Mouse (Mus musculus) CH12.LX (cell line): ENCODE results near the gene Sh3glb2. TPM values are rescaled to one million over a fixed set of nuclear protein-coding genes. Genes with fewer than 3 reads are reported as not detected.

Experiments
- DNase-seq: peaks from one replicate; pipeline ENCODE4 v3.0.0-alpha.2; 2013; ENCODE audit errors: extremely low read depth
- H3K27ac ChIP-seq: 2 replicates; pipeline ENCODE4 v1.5.1; 2012; ENCODE audit warnings: low read depth, mild to moderate bottlenecking, control low read depth, moderate library complexity; ENCODE audit not compliant: insufficient read depth
- H3K27me3 ChIP-seq: replicated peaks from 2 replicates; pipeline ENCODE3; 2012; ENCODE audit warnings: inconsistent platforms
- H3K36me3 ChIP-seq, 2 experiments: replicated peaks in 1 of 2; 2 replicates each; pipeline versions ENCODE3 to v1.6.1; 2012; ENCODE audit warnings: inconsistent platforms in 1 of 2, low read length in 1 of 2, mild to moderate bottlenecking in 1 of 2, mixed read lengths in 1 of 2, moderate library complexity in 1 of 2; ENCODE audit not compliant: control insufficient read depth in 1 of 2, insufficient read depth in 1 of 2
- H3K4me1 ChIP-seq, 2 experiments: 2 replicates each; pipeline ENCODE4 v1.6.1; 2012; ENCODE audit warnings: inconsistent platforms in 1 of 2, moderate library complexity in 1 of 2; ENCODE audit not compliant: insufficient read depth in 2 of 2, control insufficient read depth in 1 of 2
- H3K4me2 ChIP-seq: 2 replicates; pipeline ENCODE4 v1.6.1; 2012; ENCODE audit warnings: low read depth, mild to moderate bottlenecking, control low read depth; ENCODE audit not compliant: poor library complexity, insufficient read depth, severe bottlenecking
- H3K4me3 ChIP-seq, 3 experiments: fragments of 150-350 bp in 1 of 3; sonication (generic) in 1 of 3; replicated peaks in 1 of 3; 2 replicates each; pipeline versions ENCODE3 to v1.5.1; 2011 to 2012; ENCODE audit warnings: low read depth in 2 of 3, low read length in 2 of 3, mild to moderate bottlenecking in 2 of 3, moderate library complexity in 2 of 3, control low read depth in 1 of 3, improper control_type of control experiment in 1 of 3, inconsistent platforms in 1 of 3, mixed read lengths in 1 of 3; ENCODE audit not compliant: poor library complexity in 1 of 3
- H3K79me2 ChIP-seq: replicated peaks from 2 replicates; pipeline ENCODE4 v1.6.1; 2012; ENCODE audit warnings: mild to moderate bottlenecking, moderate library complexity; ENCODE audit not compliant: control insufficient read depth, poor library complexity, insufficient read depth, severe bottlenecking; ENCODE audit errors: extremely low read depth
- H3K9ac ChIP-seq: 2 replicates; pipeline ENCODE4 v1.6.1; 2012; ENCODE audit warnings: low read depth, mild to moderate bottlenecking, control low read depth, moderate library complexity; ENCODE audit not compliant: insufficient read depth
- H3K9me3 ChIP-seq: replicated peaks from 2 replicates; pipeline ENCODE3; 2012; ENCODE audit warnings: low read length, inconsistent platforms, mixed read lengths
- BHLHE40 ChIP-seq: IDR thresholded peaks from 2 replicates; pipeline ENCODE4 v1.6.1; 2011; ENCODE audit warnings: mild to moderate bottlenecking, low read depth, low read length, improper control_type of control experiment
- CHD2 ChIP-seq: IDR thresholded peaks from 2 replicates; pipeline ENCODE4 v1.6.1; 2011; ENCODE audit warnings: low read length, improper control_type of control experiment
- E2F4 ChIP-seq: IDR thresholded peaks from 2 replicates; pipeline ENCODE4 v1.6.1; 2011; ENCODE audit warnings: low read depth, low read length, improper control_type of control experiment; ENCODE audit not compliant: insufficient replicate concordance
- ELF1 ChIP-seq: IDR thresholded peaks from 2 replicates; pipeline ENCODE4 v1.6.1; 2014; ENCODE audit warnings: low read depth, mild to moderate bottlenecking, inconsistent platforms, low read length, improper control_type of control experiment
- EP300 ChIP-seq: IDR thresholded peaks from 2 replicates; pipeline ENCODE4 v1.6.1; 2011; ENCODE audit warnings: low read length, improper control_type of control experiment
- ETS1 ChIP-seq: conservative IDR thresholded peaks from 2 replicates; pipeline ENCODE4 v1.6.1; 2012; ENCODE audit warnings: low read depth, mild to moderate bottlenecking, inconsistent platforms, low read length, improper control_type of control experiment, moderate library complexity
- GABPA ChIP-seq: IDR thresholded peaks from 2 replicates; pipeline ENCODE4 v1.6.1; 2012; ENCODE audit warnings: low read depth, low read length, improper control_type of control experiment, inconsistent platforms; ENCODE audit not compliant: insufficient replicate concordance
- HCFC1 ChIP-seq: IDR thresholded peaks from 2 replicates; pipeline ENCODE4 v1.6.1; 2012; ENCODE audit warnings: low read depth, mild to moderate bottlenecking, inconsistent platforms, low read length, improper control_type of control experiment
- JUN ChIP-seq: IDR thresholded peaks from 2 replicates; pipeline ENCODE4 v1.6.1; 2011; ENCODE audit warnings: low read depth, mild to moderate bottlenecking, low read length, improper control_type of control experiment, moderate library complexity; ENCODE audit not compliant: insufficient read depth
- KAT2A ChIP-seq: IDR thresholded peaks from 2 replicates; pipeline ENCODE4 v1.6.1; 2012; ENCODE audit warnings: low read length, improper control_type of control experiment, inconsistent platforms; ENCODE audit not compliant: insufficient replicate concordance
- MAFK ChIP-seq: IDR thresholded peaks from 2 replicates; pipeline ENCODE4 v1.6.1; 2011; ENCODE audit warnings: low read length, improper control_type of control experiment; ENCODE audit not compliant: insufficient replicate concordance
- MAX ChIP-seq: IDR thresholded peaks from 2 replicates; pipeline ENCODE4 v1.6.1; 2011; ENCODE audit warnings: low read length, improper control_type of control experiment
- MEF2A ChIP-seq: IDR thresholded peaks from 2 replicates; pipeline ENCODE4 v1.6.1; 2014; ENCODE audit warnings: low read depth, mild to moderate bottlenecking, inconsistent platforms, low read length, improper control_type of control experiment, borderline replicate concordance
- MXI1 ChIP-seq: IDR thresholded peaks from 2 replicates; pipeline ENCODE4 v1.6.1; 2011; ENCODE audit warnings: mild to moderate bottlenecking, low read depth, low read length, improper control_type of control experiment
- MYC ChIP-seq: IDR thresholded peaks from 2 replicates; pipeline ENCODE4 v1.6.1; 2011; ENCODE audit warnings: low read depth, mild to moderate bottlenecking, improper control_type of control experiment, low read length
- PAX5 ChIP-seq: IDR thresholded peaks from 2 replicates; pipeline ENCODE4 v1.6.1; 2012; ENCODE audit warnings: low read length, inconsistent platforms, mixed read lengths
- RAD21 ChIP-seq: IDR thresholded peaks from 2 replicates; pipeline ENCODE4 v1.6.1; 2011; ENCODE audit warnings: low read depth, mild to moderate bottlenecking, low read length, improper control_type of control experiment, moderate library complexity
- SIN3A ChIP-seq: IDR thresholded peaks from 2 replicates; pipeline ENCODE4 v1.6.1; 2012; ENCODE audit warnings: low read length, improper control_type of control experiment, inconsistent platforms
- TBP ChIP-seq: conservative IDR thresholded peaks from 2 replicates; pipeline ENCODE4 v1.6.1; 2011; ENCODE audit warnings: low read depth, low read length, improper control_type of control experiment
- UBTF ChIP-seq: IDR thresholded peaks from 2 replicates; pipeline ENCODE4 v1.6.1; 2012; ENCODE audit warnings: low read depth, mild to moderate bottlenecking, inconsistent platforms, low read length, improper control_type of control experiment, moderate library complexity
- USF2 ChIP-seq: conservative IDR thresholded peaks from 2 replicates; pipeline ENCODE4 v1.6.1; 2011; ENCODE audit warnings: low read depth, low read length, improper control_type of control experiment
- ZKSCAN1 ChIP-seq: IDR thresholded peaks from 2 replicates; pipeline ENCODE4 v1.6.1; 2012; ENCODE audit warnings: low read depth, inconsistent platforms, low read length, improper control_type of control experiment, borderline replicate concordance
- ZMIZ1 ChIP-seq: IDR thresholded peaks from 2 replicates; pipeline ENCODE4 v1.6.1; 2012; ENCODE audit warnings: low read depth, mild to moderate bottlenecking, inconsistent platforms, low read length, improper control_type of control experiment
- ZNF384 ChIP-seq: IDR thresholded peaks from 2 replicates; pipeline ENCODE4 v1.6.1; 2012; ENCODE audit warnings: low read depth, low read length, improper control_type of control experiment, inconsistent platforms
- dilution Hi-C: fragments of 300-500 bp; cut with MboI; formaldehyde crosslinking; loops from 2 replicates; pipeline ENCODE4 v1.14.3; 2020; ENCODE audit warnings: low sequenced_read_pairs; ENCODE audit not compliant: extremely low pct_unique_long_range_greater_than_20kb, extremely low pct_ligation_motif_present
- in situ Hi-C: fragments of 300-500 bp; cut with MboI; formaldehyde crosslinking; loops from 3 replicates; pipeline ENCODE4 v1.14.3; 2019; ENCODE audit warnings: low sequenced_read_pairs, low pct_ligation_motif_present, low pct_unique_long_range_greater_than_20kb, mixed read lengths
- polyA plus RNA-seq: library from polyadenylated mRNA; unstranded; fragments of >175 nt; gene quantifications from 2 replicates; pipeline ENCODE4 v1.2.1, GENCODE M21; 2012; ENCODE audit warnings: low read depth; ENCODE audit not compliant: insufficient read length
- total RNA-seq, 2 experiments: library from RNA; depleted of rRNA; stranded (reverse); fragments of 300-350 nt in 1 of 2; fragments of >200 nt in 1 of 2; gene quantifications; 2 replicates each; pipeline ENCODE4 v1.2.3; 2012 to 2014

Gene Sh3glb2
- total and polyA plus RNA-seq, 3 experiments = 27.2 to 47.8 (median 38.9) TPM

GRCm38 (mm10) chr2:30407221-30407620, 48.1 kb upstream of the Sh3glb2 start:
- dilution Hi-C loops (no loop called here), in situ Hi-C loops (no loop called here)
- Histone ChIP-seq H3K4me1 (peaks cover 16 to 33% of the 10 kb centered on the region in 2 experiments), H3K9me3 (no peaks in the 10 kb centered on the region), H3K4me3 (no peak overlapping the region), H3K9ac (no peak overlapping the region), H3K79me2 (no peaks in the 10 kb centered on the region), H3K27ac (no peak overlapping the region), H3K4me2 (no peak overlapping the region), H3K36me3 (peaks cover 3 to 28% of the 10 kb centered on the region in 2 experiments), H3K27me3 (no peaks in the 10 kb centered on the region)
- DNase-seq = no peak
- TF ChIP-seq E2F4 (no peak), JUN (no peak), MAX (no peak), ZKSCAN1 (no peak), TBP (no peak), ELF1 (no peak), MAFK (no peak), MEF2A (no peak), HCFC1 (no peak), ZNF384 (no peak), MXI1 (no peak)

- dilution Hi-C loops = no loop called here
- H3K36me3 ChIP-seq = peaks cover 20 to 57% of the 10 kb centered on the region in 2 experiments
- H3K27ac ChIP-seq = no peak overlapping the region
- in situ Hi-C loops = no loop called here
- no peak for DNase-seq
- no peaks in the 10 kb centered on the region for H3K79me2 ChIP-seq
- no peak overlapping the region for H3K9ac ChIP-seq
- no peak overlapping the region for H3K4me2 ChIP-seq
- TF ChIP-seq MAFK (no peak), MYC (no peak)
- H3K4me1 ChIP-seq = peaks cover 16 to 32% of the 10 kb centered on the region in 2 experiments
- H3K27me3 ChIP-seq = no peaks in the 10 kb centered on the region
- no peak overlapping the region for H3K4me3 ChIP-seq
- H3K9me3 ChIP-seq = no peaks in the 10 kb centered on the region
Observed at GRCm38 (mm10) chr2:30403870-30404269, 44.7 kb upstream of the Sh3glb2 start.

- Histone ChIP-seq H3K9ac (no peak overlapping the region), H3K36me3 (peaks cover 29 to 67% of the 10 kb centered on the region in 2 experiments), H3K79me2 (no peaks in the 10 kb centered on the region), H3K4me2 (no peak overlapping the region), H3K27ac (no peak overlapping the region), H3K9me3 (no peaks in the 10 kb centered on the region), H3K4me1 (peaks cover 12 to 21% of the 10 kb centered on the region in 2 experiments), H3K27me3 (no peaks in the 10 kb centered on the region), H3K4me3 (no peak overlapping the region)
- DNase-seq = no peak
- dilution Hi-C loops = no loop called here
- TF ChIP-seq KAT2A (no peak), GABPA (no peak), RAD21 (no peak), UBTF (no peak), CHD2 (no peak), MEF2A (no peak), PAX5 (no peak), MYC (no peak), ETS1 (no peak), EP300 (no peak), SIN3A (no peak), JUN (no peak), ZKSCAN1 (no peak), ZMIZ1 (no peak), BHLHE40 (no peak), USF2 (no peak), ZNF384 (no peak)
- in situ Hi-C loops = no loop called here
Observed at GRCm38 (mm10) chr2:30402843-30403242, 43.7 kb upstream of the Sh3glb2 start.
